Mouse (Mus musculus) cerebellum, adult 11 months (tissue): ENCODE results near the gene Tcp11l2.
A peak's percentile ranks its signal among the peaks of the same experiment; 100 is the strongest.

Experiments
- DNase-seq: peaks from one replicate; pipeline ENCODE4 v3.0.0; 2022

The Tcp11l2 gene

GRCm38 (mm10) chr10:84610324-84610723 lies 33.9 kb downstream of the Tcp11l2 start:
- no peak for DNase-seq

GRCm38 (mm10) chr10:84610783-84611182 lies 34.4 kb downstream of the Tcp11l2 start:
- no peak for DNase-seq

- no peak for DNase-seq
Observed at GRCm38 (mm10) chr10:84611664-84612063, 35.2 kb downstream of the Tcp11l2 start.

GRCm38 (mm10) chr10:84612281-84612680 lies 35.9 kb downstream of the Tcp11l2 start:
- no peak for DNase-seq

- DNase-seq, result no peak
Observed at GRCm38 (mm10) chr10:84613366-84613765, 36.9 kb downstream of the Tcp11l2 start.

- DNase-seq, result no peak
Observed at GRCm38 (mm10) chr10:84615076-84615475, 38.6 kb downstream of the Tcp11l2 start.

GRCm38 (mm10) chr10:84621826-84622790 lies 45.7 kb downstream of the Tcp11l2 start, which contains the start of gene Polr3b:
TSS of gene Polr3b (plus strand) at chr10:84622292.
- DNase-seq, result peak; percentile 93

- no peak for DNase-seq
Observed at GRCm38 (mm10) chr10:84631182-84631581, 54.8 kb downstream of the Tcp11l2 start.

- no peak for DNase-seq
Observed at GRCm38 (mm10) chr10:84632005-84632404, 55.6 kb downstream of the Tcp11l2 start.

- DNase-seq, result no peak
Observed at GRCm38 (mm10) chr10:84636656-84637055, 60.2 kb downstream of the Tcp11l2 start.

GRCm38 (mm10) chr10:84638382-84638781 lies 62.0 kb downstream of the Tcp11l2 start:
- DNase-seq, result no peak

GRCm38 (mm10) chr10:84639525-84640287 lies 63.3 kb downstream of the Tcp11l2 start:
- DNase-seq, result no peak

- DNase-seq, result no peak
Observed at GRCm38 (mm10) chr10:84640861-84641260, 64.4 kb downstream of the Tcp11l2 start.

- DNase-seq, result no peak
Observed at GRCm38 (mm10) chr10:84641576-84641975, 65.2 kb downstream of the Tcp11l2 start.

GRCm38 (mm10) chr10:84645940-84646339 lies 69.5 kb downstream of the Tcp11l2 start:
- no peak for DNase-seq

- DNase-seq, result peak; percentile 12
Observed at GRCm38 (mm10) chr10:84646506-84647102, 70.2 kb downstream of the Tcp11l2 start.

- DNase-seq, result no peak
Observed at GRCm38 (mm10) chr10:84647264-84647663, 70.8 kb downstream of the Tcp11l2 start.

- DNase-seq, result no peak
Observed at GRCm38 (mm10) chr10:84648911-84649310, 72.5 kb downstream of the Tcp11l2 start.

GRCm38 (mm10) chr10:84654029-84654428 lies 77.6 kb downstream of the Tcp11l2 start:
- DNase-seq, result no peak

GRCm38 (mm10) chr10:84654731-84655130 lies 78.3 kb downstream of the Tcp11l2 start:
- no peak for DNase-seq

- DNase-seq, result no peak
Observed at GRCm38 (mm10) chr10:84656618-84657017, 80.2 kb downstream of the Tcp11l2 start.

GRCm38 (mm10) chr10:84657437-84658087 lies 81.1 kb downstream of the Tcp11l2 start:
- DNase-seq, result no peak
